Mouse (Mus musculus) regulatory T cell (primary cell): Measurements from ENCODE around the gene Atp5g3.
"Not testable (repeated sequence)": the region's sequence is repeated elsewhere in the genome, so short reads cannot be mapped to it uniquely, and the experiment has no call there.

Experiments used
- in situ Hi-C: fragments of 300-600 bp; cut with MboI, MseI; formaldehyde crosslinking; loops from one replicate; pipeline ENCODE4 v1.15.1; 2025; ENCODE audit warnings: high pct_unique_total_duplicates

The Atp5g3 gene

GRCm38 (mm10) chr2:73896919-73897318, 14.2 kb downstream of the Atp5g3 start:
- in situ Hi-C loops = not testable (repeated sequence)

- in situ Hi-C loops = no loop called here
Observed at GRCm38 (mm10) chr2:73893473-73894270, 17.5 kb downstream of the Atp5g3 start.

- in situ Hi-C loops = no loop called here
Observed at GRCm38 (mm10) chr2:73892464-73893296, 18.4 kb downstream of the Atp5g3 start, which contains the start of gene Atf2. Gene Atf2 (minus strand): TSS chr2:73892639.

- in situ Hi-C loops = no loop called here
Observed at GRCm38 (mm10) chr2:73891701-73892463, 19.2 kb downstream of the Atp5g3 start.

GRCm38 (mm10) chr2:73885997-73886396, 25.1 kb downstream of the Atp5g3 start:
- in situ Hi-C loops = loop anchor here (5.0 kb wide), 1 partner anchor 419 kb away; no protein-coding TSS in a partner anchor

GRCm38 (mm10) chr2:73877891-73878290, 33.2 kb downstream of the Atp5g3 start:
- in situ Hi-C loops = no loop called here

- in situ Hi-C loops = no loop called here
Observed at GRCm38 (mm10) chr2:73867764-73868487, 43.2 kb downstream of the Atp5g3 start.

- in situ Hi-C loops = no loop called here
Observed at GRCm38 (mm10) chr2:73860046-73860624, 51.0 kb downstream of the Atp5g3 start.
